Mouse (Mus musculus) c-Kit-positive CD71-positive TER-119-positive erythroid progenitor cells, embryonic 14.5 days (primary cell): Measurements from ENCODE around the gene Col20a1.

Experiments used
- DNase-seq: peaks from one replicate; pipeline ENCODE4 v3.0.0-alpha.2; 2013; ENCODE audit warnings: low spot score

Gene Col20a1

DNA sequence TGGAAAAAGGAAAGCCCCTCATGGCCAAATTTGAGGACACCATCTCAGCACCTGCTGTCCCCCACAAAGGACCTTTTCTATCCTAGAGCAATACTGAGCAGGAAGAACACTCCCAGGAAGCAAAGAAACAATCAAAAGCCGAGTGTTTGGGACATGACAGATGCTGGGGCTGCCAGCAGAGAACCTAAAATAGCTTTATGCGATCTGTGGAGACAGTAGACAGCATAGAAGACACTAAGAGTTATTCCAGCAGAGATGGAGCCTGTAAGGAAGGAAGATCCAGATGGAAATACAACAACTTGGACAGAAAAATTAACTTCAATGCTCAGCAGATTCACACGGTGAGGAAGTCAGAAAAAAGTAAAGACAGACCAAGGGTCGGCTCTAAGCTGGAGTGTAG, 79.5 kb downstream of the Col20a1 start:
- no peak for DNase-seq
